Mouse (Mus musculus) cerebral cortex, adult 2 months (tissue): ENCODE results near the gene Hlcs.

Source experiments
- WGBS: fragments of 180-500 bp; shearing (Covaris S2); methylation state at CpG from one replicate; pipeline ENCODE4 v1.1.7; 2018; 5-methylcytosine and 5-hydroxymethylcytosine counted together

Gene Hlcs

GRCm38 (mm10) chr16:94205528-94206484 lies 107.6 kb downstream of the Hlcs start:
- WGBS, result 68% methylated on average over 26 of the region's 26 CpGs

DNA sequence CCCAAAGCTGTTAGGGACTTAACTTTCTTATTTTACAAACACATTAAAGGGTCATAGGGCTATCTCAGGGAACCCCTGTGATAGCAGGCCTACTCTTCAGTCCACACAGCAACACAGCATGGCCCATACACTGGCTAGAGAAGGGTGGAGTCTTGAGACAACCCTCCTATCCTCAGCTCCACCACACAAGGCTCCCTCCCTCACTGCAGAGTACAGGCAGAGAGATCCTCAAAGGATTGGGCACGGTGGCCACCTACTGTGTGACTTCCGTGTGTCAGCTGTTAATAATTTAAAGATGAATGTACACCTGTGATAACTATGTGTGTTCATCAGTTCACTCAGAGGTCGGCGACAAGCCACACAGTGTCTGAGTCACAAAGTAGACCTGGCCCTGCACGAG lies 112.0 kb downstream of the Hlcs start:
- WGBS, result 83% methylated on average over 5 of the region's 5 CpGs

- 86% methylated on average over 5 of the region's 5 CpGs for WGBS
These were observed 117.5 kb downstream of the Hlcs start for GRCm38 (mm10) chr16:94195913-94196312.

GRCm38 (mm10) chr16:94191379-94192315 lies 121.7 kb downstream of the Hlcs start:
- WGBS, result 72% methylated on average over 25 of the region's 25 CpGs

DNA sequence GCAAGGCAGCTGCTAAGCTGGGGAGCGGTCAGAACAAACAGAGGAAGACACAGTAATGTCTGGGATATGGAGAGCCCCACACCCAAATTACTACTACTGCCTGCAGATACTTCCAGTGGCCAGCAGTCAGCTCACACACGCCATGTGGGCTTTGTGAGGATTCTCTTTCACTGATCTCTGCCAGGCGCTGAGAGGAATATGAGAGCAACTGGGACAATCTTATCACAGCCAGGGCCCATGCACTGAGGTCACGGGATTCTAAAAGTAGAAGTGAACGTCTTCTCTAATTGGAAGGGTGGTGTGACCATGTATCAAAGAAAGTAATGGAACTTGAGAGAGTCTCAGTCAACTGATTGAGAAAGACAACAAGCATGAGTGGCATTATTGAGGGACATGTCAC lies 123.1 kb downstream of the Hlcs start:
- WGBS, result 95% methylated on average over 5 of the region's 5 CpGs

DNA sequence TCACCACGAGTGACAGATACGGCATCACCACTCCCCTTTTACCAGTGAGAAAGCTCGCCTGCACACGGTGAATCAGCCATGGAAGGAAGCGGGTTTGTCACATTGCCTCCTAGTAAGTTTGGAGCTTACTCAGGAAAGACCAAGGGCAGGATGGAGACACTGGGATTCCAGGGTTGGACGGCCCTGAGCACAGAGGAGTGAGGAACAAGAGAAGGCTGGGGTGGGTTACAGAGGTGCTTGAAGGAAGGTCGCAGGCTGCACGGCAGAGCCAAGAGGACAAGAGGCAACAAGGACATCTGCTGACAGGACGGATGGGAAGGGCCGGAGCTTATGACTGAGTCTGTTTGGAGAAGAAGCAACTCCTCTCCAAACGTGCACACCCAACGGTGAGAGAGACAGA lies 126.8 kb downstream of the Hlcs start:
- 89% methylated on average over 12 of the region's 12 CpGs for WGBS

- 66% methylated on average over 16 of the region's 16 CpGs for WGBS
These were observed 127.9 kb downstream of the Hlcs start for GRCm38 (mm10) chr16:94185430-94185829.

DNA sequence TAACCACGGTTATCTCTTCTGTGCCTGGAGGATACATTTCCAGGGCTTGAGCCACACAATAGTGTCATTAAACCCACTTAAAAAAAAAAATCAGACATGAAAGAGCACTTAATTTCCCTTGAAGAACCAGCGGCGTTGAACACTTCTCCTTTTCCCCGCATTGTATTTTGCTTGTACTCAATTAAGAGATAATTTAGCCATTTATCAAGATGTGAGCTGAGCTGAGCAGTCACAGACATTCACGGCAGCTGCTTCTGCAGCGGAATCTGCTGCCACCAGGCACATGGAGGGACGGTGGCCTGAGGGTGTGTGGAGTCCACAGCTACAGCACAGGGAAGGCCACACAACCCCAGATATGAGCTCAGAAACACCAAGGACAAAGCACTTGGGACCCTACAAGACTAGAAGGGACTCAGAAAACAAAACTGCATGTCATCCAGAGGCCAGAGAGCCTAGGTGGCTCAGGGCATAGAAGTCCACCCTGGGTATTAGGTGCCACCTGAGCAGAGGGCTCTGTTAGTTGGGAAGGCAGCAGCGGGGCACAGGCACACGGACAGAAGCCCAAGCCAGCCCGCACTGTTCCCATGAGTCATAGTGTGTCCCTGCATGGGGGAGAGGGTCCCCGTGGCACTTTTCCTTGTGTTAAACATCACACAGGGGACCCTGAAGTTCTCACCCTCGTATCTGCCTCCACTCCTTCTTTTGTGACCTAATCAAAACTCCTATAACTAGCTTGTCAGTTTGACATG lies 133.1 kb downstream of the Hlcs start:
- 78% methylated on average over 12 of the region's 12 CpGs for WGBS

DNA sequence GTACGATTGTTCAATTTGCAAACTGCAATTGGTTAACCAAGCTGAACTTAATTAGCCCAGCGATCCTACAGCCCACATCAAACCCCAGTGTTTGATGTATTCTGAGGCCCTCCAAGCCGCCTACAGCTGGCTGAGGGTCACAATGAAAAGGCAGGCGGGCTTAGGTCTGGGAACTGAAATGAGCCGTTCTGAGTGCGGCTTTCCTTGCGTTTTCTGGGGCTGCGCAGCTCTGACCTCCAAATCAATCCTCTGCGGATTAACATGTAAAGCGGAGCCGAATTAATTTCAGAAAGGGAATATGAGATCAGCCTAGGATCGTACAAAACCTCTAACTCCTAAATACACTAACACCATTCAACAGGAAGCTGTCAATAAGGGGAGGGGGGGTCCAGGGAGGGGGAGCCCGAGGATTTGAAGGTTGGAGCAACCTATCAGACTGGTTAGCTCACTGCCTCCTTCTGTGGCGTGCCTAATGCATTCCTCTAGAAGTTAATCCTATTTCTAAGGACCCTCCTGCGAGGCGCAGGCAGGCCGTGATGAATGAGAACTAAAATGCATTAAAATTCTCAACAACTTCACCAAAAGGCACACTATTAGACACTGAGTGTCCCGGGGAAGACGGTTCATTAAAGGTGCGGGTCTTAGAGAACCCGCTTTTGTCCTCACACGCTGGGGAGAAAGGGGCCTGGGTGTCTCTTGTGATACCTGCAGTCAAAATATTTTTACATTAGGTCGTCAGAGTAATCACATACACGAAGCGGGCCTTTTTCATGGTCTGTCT lies 133.8 kb downstream of the Hlcs start:
- 71% methylated on average over 25 of the region's 25 CpGs for WGBS

DNA sequence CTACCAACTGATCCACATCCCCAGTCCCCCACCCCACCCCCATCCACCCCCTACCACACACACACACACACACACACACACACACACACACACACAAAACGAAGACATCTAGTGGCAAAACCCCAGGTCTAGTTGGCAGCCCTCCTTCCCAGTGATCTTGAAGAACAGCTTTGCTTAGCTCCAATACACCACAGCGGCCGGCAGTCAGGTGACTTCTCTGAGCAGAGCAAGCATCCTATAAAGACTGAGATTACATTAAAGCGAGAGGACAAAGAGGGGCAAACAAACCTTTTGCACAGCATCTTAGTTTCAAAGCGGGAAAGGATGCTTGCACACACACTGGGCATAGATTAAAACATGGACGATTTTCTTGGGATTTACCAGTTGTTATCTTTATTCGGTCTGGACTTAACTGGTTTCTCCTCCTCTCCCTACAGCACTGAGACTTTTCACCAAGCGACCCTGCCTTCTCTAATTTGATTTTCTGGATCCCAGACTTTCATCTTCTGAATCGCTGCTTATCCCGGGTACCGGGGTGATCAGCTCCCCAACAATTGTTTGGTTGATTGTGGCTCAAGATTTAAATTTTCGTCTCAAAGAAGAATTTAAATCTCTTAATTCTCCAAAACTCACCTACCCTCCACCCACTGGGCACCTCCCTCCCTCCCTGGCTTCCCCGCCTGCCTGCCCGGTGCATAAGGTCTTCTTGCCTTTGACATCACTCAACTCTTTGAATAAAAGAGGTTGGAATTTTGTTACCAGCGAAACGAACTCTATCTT lies 134.7 kb downstream of the Hlcs start:
- WGBS, result 68% methylated on average over 16 of the region's 16 CpGs

- WGBS, result 65% methylated on average over 21 of the region's 21 CpGs
These were observed 136.1 kb downstream of the Hlcs start for GRCm38 (mm10) chr16:94176997-94177857.

DNA sequence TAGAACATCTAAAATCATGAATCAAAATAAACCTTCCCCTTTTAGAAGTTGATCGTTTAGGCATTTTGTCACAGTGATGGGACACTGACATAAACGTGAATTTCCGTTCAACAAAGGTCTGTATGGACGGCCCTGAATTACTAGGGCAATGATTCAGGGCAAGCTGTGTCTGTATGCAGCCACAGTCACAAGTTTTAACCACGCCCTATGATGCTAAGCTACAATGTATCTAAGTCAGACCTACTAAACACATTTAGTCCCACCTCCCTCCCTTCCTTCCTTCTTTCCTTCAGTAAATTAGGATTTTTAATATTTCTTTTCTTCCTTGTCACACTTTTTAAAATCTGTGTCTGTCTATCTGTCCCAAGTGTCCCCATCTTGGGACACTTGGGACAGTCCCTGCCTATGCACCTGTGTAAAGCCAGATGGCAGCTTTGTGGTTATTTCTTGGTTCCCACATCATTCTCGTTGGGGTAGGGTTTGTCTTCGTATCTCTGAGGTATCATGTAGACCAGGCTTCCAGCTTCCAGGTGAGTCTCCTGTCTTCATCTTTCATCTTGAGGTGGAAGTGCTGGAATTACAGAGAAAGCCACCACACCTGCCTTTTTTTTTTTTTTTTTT lies 137.9 kb downstream of the Hlcs start:
- WGBS, result 96% methylated on average over 7 of the region's 7 CpGs

DNA sequence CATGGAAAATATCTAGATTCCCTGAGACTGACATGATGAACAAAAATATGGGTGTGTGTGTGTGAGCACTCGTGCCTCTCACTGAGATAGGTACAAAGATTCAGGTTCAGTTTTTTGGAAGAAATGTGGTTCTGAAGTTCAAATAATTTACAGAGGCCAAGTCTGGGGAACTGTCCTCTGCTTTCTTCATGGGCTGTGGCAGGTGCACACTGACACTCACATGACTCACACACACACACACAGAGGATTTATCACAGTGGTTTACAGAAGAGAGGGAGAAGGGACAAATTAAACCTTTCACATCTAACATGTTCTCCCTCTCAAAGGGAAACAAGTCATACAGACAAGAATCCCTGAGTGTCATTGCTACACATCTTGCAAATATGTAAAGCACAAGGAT lies 140.0 kb downstream of the Hlcs start:
- WGBS, result 84% methylated on average over 1 of the region's 1 CpGs

DNA sequence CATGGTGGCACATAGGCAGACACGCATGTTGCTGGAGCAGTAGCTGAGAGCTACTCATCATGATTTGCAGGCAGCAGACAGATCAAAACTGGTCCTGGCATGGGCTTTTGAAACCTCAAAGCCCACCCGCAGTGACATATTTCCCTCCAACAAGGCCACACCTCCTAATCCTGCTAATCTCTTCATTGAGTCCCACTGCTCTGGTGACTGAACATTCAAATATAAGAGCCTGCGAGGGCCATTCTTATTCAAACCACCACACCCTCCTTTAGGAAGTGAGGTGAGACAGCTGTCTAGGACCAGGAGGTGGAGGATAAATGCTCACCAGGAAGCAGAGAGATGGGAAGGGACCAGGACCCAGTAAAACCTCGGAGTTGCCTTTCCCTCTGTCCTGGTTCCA lies 143.2 kb downstream of the Hlcs start:
- 78% methylated on average over 4 of the region's 4 CpGs for WGBS

- 91% methylated on average over 16 of the region's 16 CpGs for WGBS
These were observed 144.5 kb downstream of the Hlcs start for GRCm38 (mm10) chr16:94168655-94169545.

GRCm38 (mm10) chr16:94164978-94165377 lies 148.4 kb downstream of the Hlcs start:
- 49% methylated on average over 5 of the region's 5 CpGs for WGBS

DNA sequence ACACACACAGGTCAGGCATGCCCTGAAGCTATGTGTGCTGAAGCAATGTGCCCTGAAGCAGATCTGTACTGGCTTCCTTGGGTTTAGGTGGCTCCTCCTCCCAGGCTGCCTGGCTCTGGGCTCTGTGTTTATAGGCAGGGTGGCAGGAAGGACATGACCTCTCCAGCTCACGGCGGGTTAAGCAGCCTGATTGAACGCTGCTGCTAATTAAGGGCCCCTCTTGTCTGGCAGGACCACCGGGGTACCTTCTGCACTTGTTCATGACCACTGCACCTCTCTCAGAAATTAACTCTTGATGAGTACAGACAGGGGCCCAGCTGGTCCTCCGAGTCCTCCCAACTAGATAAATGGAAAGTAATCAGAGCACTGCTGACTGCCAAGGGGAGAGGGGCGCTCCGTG lies 149.1 kb downstream of the Hlcs start:
- 48% methylated on average over 7 of the region's 7 CpGs for WGBS

DNA sequence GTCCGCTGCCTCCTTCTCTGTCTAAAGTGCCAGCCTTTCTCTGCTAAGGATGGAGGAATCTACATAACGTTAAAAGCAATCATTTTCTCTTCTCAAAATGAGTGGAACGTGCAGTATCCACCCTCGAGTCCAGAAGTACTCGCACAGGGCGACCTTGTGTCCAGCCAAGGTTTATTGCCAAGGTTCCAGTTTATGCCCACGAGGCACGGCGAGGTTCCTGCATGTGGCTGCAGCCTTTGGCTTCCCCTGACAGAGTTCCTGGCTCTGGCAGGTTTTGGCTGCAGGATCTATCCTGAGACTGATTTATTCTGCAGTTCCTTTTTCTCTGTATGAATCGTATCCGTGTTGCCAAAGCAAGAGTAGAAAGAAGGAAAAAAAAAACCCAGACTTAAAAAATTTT lies 150.3 kb downstream of the Hlcs start:
- WGBS, result 61% methylated on average over 11 of the region's 11 CpGs
